Mouse (Mus musculus) CH12.LX (cell line): ENCODE measurements around the gene Ranbp10. TPM values are rescaled to one million over a fixed set of nuclear protein-coding genes. Genes with fewer than 3 reads are reported as not detected.

ENCODE experiments used
- DNase-seq: peaks from one replicate; pipeline ENCODE4 v3.0.0-alpha.2; 2013; ENCODE audit errors: extremely low read depth
- H3K27ac ChIP-seq: 2 replicates; pipeline ENCODE4 v1.5.1; 2012; ENCODE audit warnings: low read depth, mild to moderate bottlenecking, control low read depth, moderate library complexity; ENCODE audit not compliant: insufficient read depth
- H3K27me3 ChIP-seq: replicated peaks from 2 replicates; pipeline ENCODE3; 2012; ENCODE audit warnings: inconsistent platforms
- H3K36me3 ChIP-seq, 2 experiments: replicated peaks in 1 of 2; 2 replicates each; pipeline versions ENCODE3 to v1.6.1; 2012; ENCODE audit warnings: inconsistent platforms in 1 of 2, low read length in 1 of 2, mild to moderate bottlenecking in 1 of 2, mixed read lengths in 1 of 2, moderate library complexity in 1 of 2; ENCODE audit not compliant: control insufficient read depth in 1 of 2, insufficient read depth in 1 of 2
- H3K4me1 ChIP-seq, 2 experiments: 2 replicates each; pipeline ENCODE4 v1.6.1; 2012; ENCODE audit warnings: inconsistent platforms in 1 of 2, moderate library complexity in 1 of 2; ENCODE audit not compliant: insufficient read depth in 2 of 2, control insufficient read depth in 1 of 2
- H3K4me2 ChIP-seq: 2 replicates; pipeline ENCODE4 v1.6.1; 2012; ENCODE audit warnings: low read depth, mild to moderate bottlenecking, control low read depth; ENCODE audit not compliant: poor library complexity, insufficient read depth, severe bottlenecking
- H3K4me3 ChIP-seq, 3 experiments: fragments of 150-350 bp in 1 of 3; sonication (generic) in 1 of 3; replicated peaks in 1 of 3; 2 replicates each; pipeline versions ENCODE3 to v1.5.1; 2011 to 2012; ENCODE audit warnings: low read depth in 2 of 3, low read length in 2 of 3, mild to moderate bottlenecking in 2 of 3, moderate library complexity in 2 of 3, control low read depth in 1 of 3, improper control_type of control experiment in 1 of 3, inconsistent platforms in 1 of 3, mixed read lengths in 1 of 3; ENCODE audit not compliant: poor library complexity in 1 of 3
- H3K79me2 ChIP-seq: replicated peaks from 2 replicates; pipeline ENCODE4 v1.6.1; 2012; ENCODE audit warnings: mild to moderate bottlenecking, moderate library complexity; ENCODE audit not compliant: control insufficient read depth, poor library complexity, insufficient read depth, severe bottlenecking; ENCODE audit errors: extremely low read depth
- H3K9ac ChIP-seq: 2 replicates; pipeline ENCODE4 v1.6.1; 2012; ENCODE audit warnings: low read depth, mild to moderate bottlenecking, control low read depth, moderate library complexity; ENCODE audit not compliant: insufficient read depth
- H3K9me3 ChIP-seq: replicated peaks from 2 replicates; pipeline ENCODE3; 2012; ENCODE audit warnings: low read length, inconsistent platforms, mixed read lengths
- BHLHE40 ChIP-seq: IDR thresholded peaks from 2 replicates; pipeline ENCODE4 v1.6.1; 2011; ENCODE audit warnings: mild to moderate bottlenecking, low read depth, low read length, improper control_type of control experiment
- CHD2 ChIP-seq: IDR thresholded peaks from 2 replicates; pipeline ENCODE4 v1.6.1; 2011; ENCODE audit warnings: low read length, improper control_type of control experiment
- CTCF ChIP-seq, 2 experiments: IDR thresholded peaks in 1 of 2; conservative IDR thresholded peaks in 1 of 2; 2 replicates each; pipeline ENCODE4 v1.5.1; 2011 to 2012; ENCODE audit warnings: low read depth in 2 of 2, low read length in 2 of 2, improper control_type of control experiment in 1 of 2, inconsistent platforms in 1 of 2, mild to moderate bottlenecking in 1 of 2, moderate library complexity in 1 of 2
- E2F4 ChIP-seq: IDR thresholded peaks from 2 replicates; pipeline ENCODE4 v1.6.1; 2011; ENCODE audit warnings: low read depth, low read length, improper control_type of control experiment; ENCODE audit not compliant: insufficient replicate concordance
- ELF1 ChIP-seq: IDR thresholded peaks from 2 replicates; pipeline ENCODE4 v1.6.1; 2014; ENCODE audit warnings: low read depth, mild to moderate bottlenecking, inconsistent platforms, low read length, improper control_type of control experiment
- EP300 ChIP-seq: IDR thresholded peaks from 2 replicates; pipeline ENCODE4 v1.6.1; 2011; ENCODE audit warnings: low read length, improper control_type of control experiment
- ETS1 ChIP-seq: conservative IDR thresholded peaks from 2 replicates; pipeline ENCODE4 v1.6.1; 2012; ENCODE audit warnings: low read depth, mild to moderate bottlenecking, inconsistent platforms, low read length, improper control_type of control experiment, moderate library complexity
- GABPA ChIP-seq: IDR thresholded peaks from 2 replicates; pipeline ENCODE4 v1.6.1; 2012; ENCODE audit warnings: low read depth, low read length, improper control_type of control experiment, inconsistent platforms; ENCODE audit not compliant: insufficient replicate concordance
- HCFC1 ChIP-seq: IDR thresholded peaks from 2 replicates; pipeline ENCODE4 v1.6.1; 2012; ENCODE audit warnings: low read depth, mild to moderate bottlenecking, inconsistent platforms, low read length, improper control_type of control experiment
- IRF4 ChIP-seq: IDR thresholded peaks from 2 replicates; pipeline ENCODE4 v1.6.1; 2014; ENCODE audit warnings: low read depth, mild to moderate bottlenecking, inconsistent platforms, low read length, improper control_type of control experiment
- JUN ChIP-seq: IDR thresholded peaks from 2 replicates; pipeline ENCODE4 v1.6.1; 2011; ENCODE audit warnings: low read depth, mild to moderate bottlenecking, low read length, improper control_type of control experiment, moderate library complexity; ENCODE audit not compliant: insufficient read depth
- KAT2A ChIP-seq: IDR thresholded peaks from 2 replicates; pipeline ENCODE4 v1.6.1; 2012; ENCODE audit warnings: low read length, improper control_type of control experiment, inconsistent platforms; ENCODE audit not compliant: insufficient replicate concordance
- MAFK ChIP-seq: IDR thresholded peaks from 2 replicates; pipeline ENCODE4 v1.6.1; 2011; ENCODE audit warnings: low read length, improper control_type of control experiment; ENCODE audit not compliant: insufficient replicate concordance
- MAX ChIP-seq: IDR thresholded peaks from 2 replicates; pipeline ENCODE4 v1.6.1; 2011; ENCODE audit warnings: low read length, improper control_type of control experiment
- MXI1 ChIP-seq: IDR thresholded peaks from 2 replicates; pipeline ENCODE4 v1.6.1; 2011; ENCODE audit warnings: mild to moderate bottlenecking, low read depth, low read length, improper control_type of control experiment
- MYC ChIP-seq: IDR thresholded peaks from 2 replicates; pipeline ENCODE4 v1.6.1; 2011; ENCODE audit warnings: low read depth, mild to moderate bottlenecking, improper control_type of control experiment, low read length
- PAX5 ChIP-seq: IDR thresholded peaks from 2 replicates; pipeline ENCODE4 v1.6.1; 2012; ENCODE audit warnings: low read length, inconsistent platforms, mixed read lengths
- POLR2AphosphoS2 ChIP-seq: IDR thresholded peaks from 2 replicates; pipeline ENCODE4 v1.6.1; 2011; ENCODE audit warnings: low read depth, low read length, improper control_type of control experiment
- RAD21 ChIP-seq: IDR thresholded peaks from 2 replicates; pipeline ENCODE4 v1.6.1; 2011; ENCODE audit warnings: low read depth, mild to moderate bottlenecking, low read length, improper control_type of control experiment, moderate library complexity
- RCOR1 ChIP-seq: conservative IDR thresholded peaks from 2 replicates; pipeline ENCODE4 v1.6.1; 2012; ENCODE audit warnings: low read depth, mild to moderate bottlenecking, inconsistent platforms, low read length, improper control_type of control experiment
- SIN3A ChIP-seq: IDR thresholded peaks from 2 replicates; pipeline ENCODE4 v1.6.1; 2012; ENCODE audit warnings: low read length, improper control_type of control experiment, inconsistent platforms
- SMC3 ChIP-seq: IDR thresholded peaks from 2 replicates; pipeline ENCODE4 v1.6.1; 2011; ENCODE audit warnings: low read depth, low read length, improper control_type of control experiment
- TCF12 ChIP-seq: IDR thresholded peaks from 2 replicates; pipeline ENCODE4 v1.6.1; 2014; ENCODE audit warnings: low read depth, mild to moderate bottlenecking, inconsistent platforms, low read length, improper control_type of control experiment
- UBTF ChIP-seq: IDR thresholded peaks from 2 replicates; pipeline ENCODE4 v1.6.1; 2012; ENCODE audit warnings: low read depth, mild to moderate bottlenecking, inconsistent platforms, low read length, improper control_type of control experiment, moderate library complexity
- USF2 ChIP-seq: conservative IDR thresholded peaks from 2 replicates; pipeline ENCODE4 v1.6.1; 2011; ENCODE audit warnings: low read depth, low read length, improper control_type of control experiment
- ZC3H11A ChIP-seq: IDR thresholded peaks from 2 replicates; pipeline ENCODE4 v1.6.1; 2012; ENCODE audit warnings: low read depth, mild to moderate bottlenecking, inconsistent platforms, low read length, improper control_type of control experiment
- ZMIZ1 ChIP-seq: IDR thresholded peaks from 2 replicates; pipeline ENCODE4 v1.6.1; 2012; ENCODE audit warnings: low read depth, mild to moderate bottlenecking, inconsistent platforms, low read length, improper control_type of control experiment
- ZNF384 ChIP-seq: IDR thresholded peaks from 2 replicates; pipeline ENCODE4 v1.6.1; 2012; ENCODE audit warnings: low read depth, low read length, improper control_type of control experiment, inconsistent platforms
- dilution Hi-C: fragments of 300-500 bp; cut with MboI; formaldehyde crosslinking; loops from 2 replicates; pipeline ENCODE4 v1.14.3; 2020; ENCODE audit warnings: low sequenced_read_pairs; ENCODE audit not compliant: extremely low pct_unique_long_range_greater_than_20kb, extremely low pct_ligation_motif_present
- in situ Hi-C: fragments of 300-500 bp; cut with MboI; formaldehyde crosslinking; loops from 3 replicates; pipeline ENCODE4 v1.14.3; 2019; ENCODE audit warnings: low sequenced_read_pairs, low pct_ligation_motif_present, low pct_unique_long_range_greater_than_20kb, mixed read lengths
- polyA plus RNA-seq: library from polyadenylated mRNA; unstranded; fragments of >175 nt; gene quantifications from 2 replicates; pipeline ENCODE4 v1.2.1, GENCODE M21; 2012; ENCODE audit warnings: low read depth; ENCODE audit not compliant: insufficient read length
- total RNA-seq, 2 experiments: library from RNA; depleted of rRNA; stranded (reverse); fragments of 300-350 nt in 1 of 2; fragments of >200 nt in 1 of 2; gene quantifications; 2 replicates each; pipeline ENCODE4 v1.2.3; 2012 to 2014

Gene Ranbp10
- total and polyA plus RNA-seq, 3 experiments = 7.4 to 15.8 (median 8.7) TPM

GRCm38 (mm10) chr8:105774498-105774897, 52.7 kb downstream of the Ranbp10 start:
- Histone ChIP-seq H3K9ac (no peak overlapping the region), H3K4me1 (no peaks in the 10 kb centered on the region), H3K79me2 (no peaks in the 10 kb centered on the region), H3K9me3 (no peaks in the 10 kb centered on the region), H3K36me3 (peaks cover 72 to 93% of the 10 kb centered on the region in 2 experiments), H3K4me3 (no peak overlapping the region), H3K27ac (no peak overlapping the region), H3K27me3 (no peaks in the 10 kb centered on the region), H3K4me2 (no peak overlapping the region)
- in situ Hi-C loops = no loop called here
- DNase-seq = no peak
- no peak for TF ChIP-seq HCFC1
- no peak for TF ChIP-seq SIN3A
- TF ChIP-seq MAFK = no peak
- no peak for TF ChIP-seq ZC3H11A
- TF ChIP-seq MXI1 = no peak
- no peak for TF ChIP-seq BHLHE40
- no peak for TF ChIP-seq JUN
- no peak for TF ChIP-seq KAT2A
- TF ChIP-seq RAD21 = no peak
- TF ChIP-seq GABPA = no peak
- TF ChIP-seq ELF1 = no peak
- no peak for TF ChIP-seq CHD2
- no peak for TF ChIP-seq EP300
- no peak for TF ChIP-seq ZNF384
- dilution Hi-C loops = no loop called here

GRCm38 (mm10) chr8:105773441-105773861, 53.7 kb downstream of the Ranbp10 start:
- H3K27ac ChIP-seq = no peak overlapping the region
- H3K4me1 ChIP-seq = no peaks in the 10 kb centered on the region
- H3K27me3 ChIP-seq = no peaks in the 10 kb centered on the region
- no peaks in the 10 kb centered on the region for H3K9me3 ChIP-seq
- no peak overlapping the region for H3K9ac ChIP-seq
- TF ChIP-seq ETS1 = no peak
- TF ChIP-seq MXI1 = no peak
- TF ChIP-seq POLR2AphosphoS2 = no peak
- TF ChIP-seq UBTF = no peak
- TF ChIP-seq GABPA = no peak
- no peak for TF ChIP-seq TCF12
- no peak for TF ChIP-seq USF2
- TF ChIP-seq MYC = no peak
- no peak for TF ChIP-seq MAX
- TF ChIP-seq E2F4 = no peak
- TF ChIP-seq SMC3 = no peak
- TF ChIP-seq RCOR1 = no peak
- no peak for TF ChIP-seq KAT2A
- no peak for TF ChIP-seq ZMIZ1
- no peak for TF ChIP-seq IRF4
- no peak for TF ChIP-seq MAFK
- TF ChIP-seq PAX5 = no peak
- no peak for TF ChIP-seq BHLHE40
- no peak for TF ChIP-seq CTCF (conservative IDR thresholded peaks at IDR 0.05 in 1 of 2, IDR thresholded peaks at IDR 0.05 in 1 of 2; ENCODE audit: low read depth in 2 of 2, low read length in 2 of 2)
- dilution Hi-C loops = no loop called here
- no peak for DNase-seq
- H3K79me2 ChIP-seq = no peaks in the 10 kb centered on the region
- H3K36me3 ChIP-seq = peaks cover 76 to 93% of the 10 kb centered on the region in 2 experiments
- H3K4me2 ChIP-seq = no peak overlapping the region
- H3K4me3 ChIP-seq = no peak overlapping the region
- in situ Hi-C loops = no loop called here
